Mouse (Mus musculus): ENCODE measurements at regions not wholly inside any gene's neighbourhood (a gene's known extent, or its start where the extent isn't known, plus 50 kb on each side); places are given as distances from the start of the nearest gene placed in this dataset.
A peak's percentile ranks its signal among the peaks of the same experiment; 100 is the strongest.

- no peak overlapping the region for H3K4me3 ChIP-seq (replicated peaks)
- no peak overlapping the region for H3K4me2 ChIP-seq
- no peak for ATAC-seq (ENCODE audit: insufficient read depth, low FRiP score, low read depth)
- no peak overlapping the region for H3K27ac ChIP-seq
- H3K9me3 ChIP-seq: no peaks in the 10 kb centered on the region
- WGBS: 88% methylated on average over 4 of the region's 4 CpGs
- H3K9ac ChIP-seq: no peak overlapping the region
- H3K4me1 ChIP-seq: no peaks in the 10 kb centered on the region
- H3K27me3 ChIP-seq (replicated peaks): no peaks in the 10 kb centered on the region
- no peaks in the 10 kb centered on the region for H3K36me3 ChIP-seq
Measured at GRCm38 (mm10) chr12:51009644-51010043, 338.2 kb upstream of the G2e3 start.

GRCm38 (mm10) chr12:51001722-51002592 is 345.9 kb upstream of the G2e3 start:
- Histone ChIP-seq H3K27me3 (replicated peaks) (no peaks in the 10 kb centered on the region), H3K9ac (no peak overlapping the region), H3K4me2 (no peak overlapping the region), H3K4me1 (peaks cover 7% of the 10 kb centered on the region; the same call in 1 of the 2 replicates), H3K36me3 (no peaks in the 10 kb centered on the region), H3K27ac (no peak overlapping the region), H3K4me3 (replicated peaks) (no peak overlapping the region), H3K9me3 (no peaks in the 10 kb centered on the region)
- no peak for ATAC-seq (ENCODE audit: insufficient read depth, low FRiP score, low read depth)
- WGBS: 41% methylated on average over 12 of the region's 12 CpGs

- Histone ChIP-seq H3K4me1 (peaks cover 7% of the 10 kb centered on the region; the same call in 1 of the 2 replicates), H3K36me3 (no peaks in the 10 kb centered on the region), H3K9ac (no peak overlapping the region), H3K27me3 (replicated peaks) (no peaks in the 10 kb centered on the region), H3K4me2 (no peak overlapping the region), H3K27ac (peak overlapping the region; percentile 1; the same call in 1 of the 2 replicates), H3K4me3 (replicated peaks) (no peak overlapping the region), H3K9me3 (no peaks in the 10 kb centered on the region)
- 38% methylated on average over 4 of the region's 4 CpGs for WGBS
- no peak for ATAC-seq (ENCODE audit: insufficient read depth, low FRiP score, low read depth)
Measured at GRCm38 (mm10) chr12:51001096-51001495, 346.8 kb upstream of the G2e3 start.

- Histone ChIP-seq H3K4me3 (replicated peaks) (no peak overlapping the region), H3K4me1 (peaks cover 7% of the 10 kb centered on the region; the same call in 1 of the 2 replicates), H3K9ac (no peak overlapping the region), H3K27ac (peak overlapping the region; percentile 1; the same call in 1 of the 2 replicates), H3K36me3 (no peaks in the 10 kb centered on the region), H3K9me3 (no peaks in the 10 kb centered on the region), H3K4me2 (peak overlapping the region; percentile 32; the same call in 1 of the 2 replicates), H3K27me3 (replicated peaks) (no peaks in the 10 kb centered on the region)
- no peak for ATAC-seq (ENCODE audit: insufficient read depth, low FRiP score, low read depth)
- 33% methylated on average over 18 of the region's 18 CpGs for WGBS
Measured at GRCm38 (mm10) chr12:51000281-51001075, 347.4 kb upstream of the G2e3 start.

GRCm38 (mm10) chr12:50999295-51000237 is 348.3 kb upstream of the G2e3 start:
- WGBS: 23% methylated on average over 20 of the region's 20 CpGs
- Histone ChIP-seq H3K4me2 (peak overlapping the region; percentile 32), H3K9me3 (no peaks in the 10 kb centered on the region), H3K27ac (peak overlapping the region; percentile 26; the same call in 1 of the 2 replicates), H3K9ac (no peak overlapping the region), H3K27me3 (replicated peaks) (no peaks in the 10 kb centered on the region), H3K4me3 (replicated peaks) (no peak overlapping the region), H3K4me1 (peaks cover 7% of the 10 kb centered on the region; the same call in 1 of the 2 replicates), H3K36me3 (no peaks in the 10 kb centered on the region)
- ATAC-seq (ENCODE audit: insufficient read depth, low FRiP score, low read depth): peak; percentile 92

GRCm38 (mm10) chr12:50995664-50996063 is 346.8 kb upstream of the Prkd1 start:
- WGBS: 88% methylated on average over 1 of the region's 1 CpGs
- no peaks in the 10 kb centered on the region for H3K36me3 ChIP-seq

GRCm38 (mm10) chr12:50989561-50990325 is 340.8 kb upstream of the Prkd1 start:
- ATAC-seq (ENCODE audit: insufficient read depth, low FRiP score, low read depth): no peak
- no peak overlapping the region for H3K4me2 ChIP-seq
- H3K4me1 ChIP-seq: no peaks in the 10 kb centered on the region

More at GRCm38 (mm10) chr12:50995664-50996063, 346.8 kb upstream of the Prkd1 start:
- no peak overlapping the region for H3K4me3 ChIP-seq (replicated peaks)
- H3K4me1 ChIP-seq: peaks cover 5% of the 10 kb centered on the region; the same call in 1 of the 2 replicates
- no peak overlapping the region for H3K27ac ChIP-seq
- no peak overlapping the region for H3K9ac ChIP-seq
- ATAC-seq (ENCODE audit: insufficient read depth, low FRiP score, low read depth): no peak
- no peaks in the 10 kb centered on the region for H3K9me3 ChIP-seq
- no peak overlapping the region for H3K4me2 ChIP-seq
- no peaks in the 10 kb centered on the region for H3K27me3 ChIP-seq (replicated peaks)

GRCm38 (mm10) chr12:50981318-50981717 is 332.4 kb upstream of the Prkd1 start:
- H3K36me3 ChIP-seq: no peaks in the 10 kb centered on the region
- H3K4me3 ChIP-seq (replicated peaks): no peak overlapping the region
- H3K9ac ChIP-seq: no peak overlapping the region
- WGBS: 77% methylated on average over 5 of the region's 5 CpGs
- no peaks in the 10 kb centered on the region for H3K27me3 ChIP-seq (replicated peaks)
- no peak for ATAC-seq (ENCODE audit: insufficient read depth, low FRiP score, low read depth)
- H3K4me2 ChIP-seq: no peak overlapping the region
- H3K9me3 ChIP-seq: no peaks in the 10 kb centered on the region
- no peaks in the 10 kb centered on the region for H3K4me1 ChIP-seq
- H3K27ac ChIP-seq: no peak overlapping the region

More at GRCm38 (mm10) chr12:50989561-50990325, 340.8 kb upstream of the Prkd1 start:
- Histone ChIP-seq H3K9ac (no peak overlapping the region), H3K9me3 (no peaks in the 10 kb centered on the region), H3K36me3 (no peaks in the 10 kb centered on the region), H3K27me3 (replicated peaks) (no peaks in the 10 kb centered on the region), H3K27ac (no peak overlapping the region), H3K4me3 (replicated peaks) (no peak overlapping the region)
- 51% methylated on average over 12 of the region's 12 CpGs for WGBS

GRCm38 (mm10) chr12:50980800-50981199 is 331.9 kb upstream of the Prkd1 start:
- Histone ChIP-seq H3K9me3 (no peaks in the 10 kb centered on the region), H3K27me3 (replicated peaks) (no peaks in the 10 kb centered on the region), H3K9ac (no peak overlapping the region), H3K4me2 (no peak overlapping the region), H3K36me3 (no peaks in the 10 kb centered on the region), H3K27ac (no peak overlapping the region), H3K4me3 (replicated peaks) (no peak overlapping the region), H3K4me1 (no peaks in the 10 kb centered on the region)
- no peak for ATAC-seq (ENCODE audit: insufficient read depth, low FRiP score, low read depth)
- WGBS: 73% methylated on average over 4 of the region's 4 CpGs

- no peak for ATAC-seq (ENCODE audit: insufficient read depth, low FRiP score, low read depth)
- Histone ChIP-seq H3K36me3 (no peaks in the 10 kb centered on the region), H3K27ac (no peak overlapping the region), H3K27me3 (replicated peaks) (no peaks in the 10 kb centered on the region), H3K4me3 (replicated peaks) (no peak overlapping the region), H3K9me3 (no peaks in the 10 kb centered on the region), H3K9ac (no peak overlapping the region), H3K4me2 (no peak overlapping the region), H3K4me1 (no peaks in the 10 kb centered on the region)
- WGBS: 86% methylated on average over 1 of the region's 1 CpGs
Measured at GRCm38 (mm10) chr12:50970759-50971122, 321.8 kb upstream of the Prkd1 start.

Measured in stomach, embryonic 15.5 days (tissue).